Mouse (Mus musculus): ENCODE measurements around the gene Mmel1. TPM values are rescaled to one million over a fixed set of nuclear protein-coding genes. Genes with fewer than 3 reads are reported as not detected.

Gene Mmel1
- polyA plus RNA-seq, 1 experiment: 0.22 TPM

- no peak overlapping the region for H3K27ac ChIP-seq (ENCODE audit: insufficient read depth, low read length)
- WGBS: 75% methylated on average over 4 of the region's 4 CpGs
Observed at GRCm38 (mm10) chr4:154916662-154917061, 47.3 kb downstream of the Mmel1 start.

GRCm38 (mm10) chr4:154922291-154922690, 52.9 kb downstream of the Mmel1 start:
- TF ChIP-seq CTCF (IDR thresholded peaks at IDR 0.05; ENCODE audit: extremely low read depth, insufficient read depth, insufficient read length, insufficient replicate concordance): no peak
- no peak for TF ChIP-seq POLR2A (IDR thresholded peaks at IDR 0.05; ENCODE audit: low read depth, low read length)
- no peak for DNase-seq (ENCODE audit: low read depth in 1 of 2, low spot score in 2 of 2)
- H3K27ac ChIP-seq (ENCODE audit: insufficient read depth, low read length): no peak overlapping the region
- peaks cover 46% of the 10 kb centered on the region for H3K36me3 ChIP-seq (ENCODE audit: control insufficient read depth, insufficient read depth, low read length)
- no peak overlapping the region for H3K4me3 ChIP-seq (ENCODE audit: extremely low read depth, insufficient read depth, insufficient read length)
- WGBS: 87% methylated on average over 4 of the region's 4 CpGs
- no peaks in the 10 kb centered on the region for H3K27me3 ChIP-seq (ENCODE audit: control insufficient read depth, insufficient read depth, low read length)
- no peaks in the 10 kb centered on the region; the same call in 1 of the 2 replicates for H3K4me1 ChIP-seq (ENCODE audit: control insufficient read depth, insufficient read depth, insufficient read length)

More at GRCm38 (mm10) chr4:154916662-154917061, 47.3 kb downstream of the Mmel1 start:
- peaks cover 2% of the 10 kb centered on the region; the same call in 1 of the 2 replicates for H3K4me1 ChIP-seq (ENCODE audit: control insufficient read depth, insufficient read depth, insufficient read length)
- no peak overlapping the region for H3K4me3 ChIP-seq (ENCODE audit: extremely low read depth, insufficient read depth, insufficient read length)
- no peak for TF ChIP-seq POLR2A (IDR thresholded peaks at IDR 0.05; ENCODE audit: low read depth, low read length)
- TF ChIP-seq CTCF (IDR thresholded peaks at IDR 0.05; ENCODE audit: extremely low read depth, insufficient read depth, insufficient read length, insufficient replicate concordance): no peak
- H3K36me3 ChIP-seq (ENCODE audit: control insufficient read depth, insufficient read depth, low read length): peaks cover 18% of the 10 kb centered on the region
- no peak for DNase-seq (ENCODE audit: low read depth in 1 of 2, low spot score in 2 of 2)
- H3K27me3 ChIP-seq (ENCODE audit: control insufficient read depth, insufficient read depth, low read length): no peaks in the 10 kb centered on the region

- Histone ChIP-seq H3K27me3 (ENCODE audit: control insufficient read depth, insufficient read depth, low read length) (no peaks in the 10 kb centered on the region), H3K27ac (ENCODE audit: insufficient read depth, low read length) (no peak overlapping the region), H3K4me1 (ENCODE audit: control insufficient read depth, insufficient read depth, insufficient read length) (no peaks in the 10 kb centered on the region; the same call in 1 of the 2 replicates), H3K4me3 (ENCODE audit: extremely low read depth, insufficient read depth, insufficient read length) (no peak overlapping the region), H3K36me3 (ENCODE audit: control insufficient read depth, insufficient read depth, low read length) (peaks cover 41% of the 10 kb centered on the region)
- TF ChIP-seq CTCF (IDR thresholded peaks at IDR 0.05; ENCODE audit: extremely low read depth, insufficient read depth, insufficient read length, insufficient replicate concordance) (no peak), POLR2A (IDR thresholded peaks at IDR 0.05; ENCODE audit: low read depth, low read length) (no peak)
- DNase-seq (ENCODE audit: low read depth in 1 of 2, low spot score in 2 of 2): no peak
- 94% methylated on average over 5 of the region's 5 CpGs for WGBS
Observed at GRCm38 (mm10) chr4:154922931-154923330, 53.5 kb downstream of the Mmel1 start.

GRCm38 (mm10) chr4:154925413-154925812, 56.0 kb downstream of the Mmel1 start:
- H3K4me3 ChIP-seq (ENCODE audit: extremely low read depth, insufficient read depth, insufficient read length): no peak overlapping the region
- H3K4me1 ChIP-seq (ENCODE audit: control insufficient read depth, insufficient read depth, insufficient read length): peaks cover 19% of the 10 kb centered on the region; the same call in 1 of the 2 replicates
- H3K27me3 ChIP-seq (ENCODE audit: control insufficient read depth, insufficient read depth, low read length): no peaks in the 10 kb centered on the region
- 73% methylated on average over 4 of the region's 4 CpGs for WGBS
- peak in 1 of 2 experiments; percentile 64 for DNase-seq (ENCODE audit: low read depth in 1 of 2, low spot score in 2 of 2)
- H3K27ac ChIP-seq (ENCODE audit: insufficient read depth, low read length): no peak overlapping the region
- peak; percentile 31; the same call in 1 of the 2 replicates for TF ChIP-seq CTCF (IDR thresholded peaks at IDR 0.05; ENCODE audit: extremely low read depth, insufficient read depth, insufficient read length, insufficient replicate concordance)
- no peak for TF ChIP-seq POLR2A (IDR thresholded peaks at IDR 0.05; ENCODE audit: low read depth, low read length)
- H3K36me3 ChIP-seq (ENCODE audit: control insufficient read depth, insufficient read depth, low read length): peaks cover 35% of the 10 kb centered on the region

- WGBS: 24% methylated on average over 9 of the region's 9 CpGs
- TF ChIP-seq POLR2A (IDR thresholded peaks at IDR 0.05; ENCODE audit: low read depth, low read length): no peak
- TF ChIP-seq CTCF (IDR thresholded peaks at IDR 0.05; ENCODE audit: extremely low read depth, insufficient read depth, insufficient read length, insufficient replicate concordance): no peak
- H3K4me1 ChIP-seq (ENCODE audit: control insufficient read depth, insufficient read depth, insufficient read length): peaks cover 19% of the 10 kb centered on the region; the same call in 1 of the 2 replicates
- no peaks in the 10 kb centered on the region for H3K27me3 ChIP-seq (ENCODE audit: control insufficient read depth, insufficient read depth, low read length)
- H3K27ac ChIP-seq (ENCODE audit: insufficient read depth, low read length): peak overlapping the region; percentile 93
- peaks cover 28% of the 10 kb centered on the region for H3K36me3 ChIP-seq (ENCODE audit: control insufficient read depth, insufficient read depth, low read length)
- H3K4me3 ChIP-seq (ENCODE audit: extremely low read depth, insufficient read depth, insufficient read length): peak overlapping the region; percentile 77
- DNase-seq (ENCODE audit: low read depth in 1 of 2, low spot score in 2 of 2): no peak
Observed at GRCm38 (mm10) chr4:154926969-154927898, 57.8 kb downstream of the Mmel1 start.

- peak overlapping the region; percentile 93 for H3K27ac ChIP-seq (ENCODE audit: insufficient read depth, low read length)
- TF ChIP-seq POLR2A (IDR thresholded peaks at IDR 0.05; ENCODE audit: low read depth, low read length): no peak
- TF ChIP-seq CTCF (IDR thresholded peaks at IDR 0.05; ENCODE audit: extremely low read depth, insufficient read depth, insufficient read length, insufficient replicate concordance): no peak
- no peaks in the 10 kb centered on the region for H3K27me3 ChIP-seq (ENCODE audit: control insufficient read depth, insufficient read depth, low read length)
- peak; percentile 38 to 45 for DNase-seq (ENCODE audit: low read depth in 1 of 2, low spot score in 2 of 2)
- 0% methylated on average over 5 of the region's 5 CpGs for WGBS
- peak overlapping the region; percentile 77 for H3K4me3 ChIP-seq (ENCODE audit: extremely low read depth, insufficient read depth, insufficient read length)
- peaks cover 19% of the 10 kb centered on the region; the same call in 1 of the 2 replicates for H3K4me1 ChIP-seq (ENCODE audit: control insufficient read depth, insufficient read depth, insufficient read length)
- peaks cover 23% of the 10 kb centered on the region for H3K36me3 ChIP-seq (ENCODE audit: control insufficient read depth, insufficient read depth, low read length)
Observed at GRCm38 (mm10) chr4:154927899-154928337, 58.5 kb downstream of the Mmel1 start.

Measured in spleen, adult 2 months (tissue).